Mouse (Mus musculus) layer of hippocampus, adult 9-10 months (tissue): Measurements from ENCODE around the gene Emilin1.

Source experiments
- DNase-seq: peaks from one replicate; pipeline ENCODE4 v3.0.0; 2022; ENCODE audit warnings: low spot score

Gene Emilin1

DNA sequence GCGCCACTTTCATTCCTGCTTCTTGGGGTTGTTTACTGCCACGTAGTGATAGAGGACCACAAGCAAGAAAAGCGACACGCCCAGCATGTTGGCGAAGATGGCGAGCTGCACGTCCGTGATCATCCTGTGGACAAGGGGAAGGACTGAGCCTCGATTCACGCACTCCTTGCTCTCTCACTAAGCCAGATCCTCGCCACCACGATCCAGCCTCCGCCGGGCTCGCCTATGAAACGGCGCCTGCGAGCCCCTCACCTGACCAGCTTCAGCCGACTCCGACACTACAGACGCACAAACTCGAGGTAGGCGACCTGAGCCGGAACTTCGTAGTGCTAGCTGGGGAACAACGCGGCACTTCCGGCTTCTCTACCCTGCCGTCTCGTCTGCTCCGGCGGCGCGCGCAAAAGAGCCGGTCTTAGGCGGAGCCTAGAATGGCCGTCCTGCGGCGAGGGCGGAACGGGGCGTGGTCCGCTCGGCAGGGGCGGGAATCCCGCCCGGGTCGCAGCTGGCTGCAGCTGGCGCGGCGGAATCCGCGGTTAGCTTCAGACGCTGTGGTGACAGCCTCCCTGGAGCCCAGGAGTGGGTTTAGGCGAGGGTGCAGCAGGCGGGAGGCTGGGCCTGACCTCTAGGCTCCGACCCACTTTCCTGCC is 5.7 kb upstream of the Emilin1 start, which contains the start of gene Ost4:
TSS of gene Ost4 (minus strand) at position 376 of the 647 bp plus-strand sequence.
- peak; percentile 87 for DNase-seq

DNA sequence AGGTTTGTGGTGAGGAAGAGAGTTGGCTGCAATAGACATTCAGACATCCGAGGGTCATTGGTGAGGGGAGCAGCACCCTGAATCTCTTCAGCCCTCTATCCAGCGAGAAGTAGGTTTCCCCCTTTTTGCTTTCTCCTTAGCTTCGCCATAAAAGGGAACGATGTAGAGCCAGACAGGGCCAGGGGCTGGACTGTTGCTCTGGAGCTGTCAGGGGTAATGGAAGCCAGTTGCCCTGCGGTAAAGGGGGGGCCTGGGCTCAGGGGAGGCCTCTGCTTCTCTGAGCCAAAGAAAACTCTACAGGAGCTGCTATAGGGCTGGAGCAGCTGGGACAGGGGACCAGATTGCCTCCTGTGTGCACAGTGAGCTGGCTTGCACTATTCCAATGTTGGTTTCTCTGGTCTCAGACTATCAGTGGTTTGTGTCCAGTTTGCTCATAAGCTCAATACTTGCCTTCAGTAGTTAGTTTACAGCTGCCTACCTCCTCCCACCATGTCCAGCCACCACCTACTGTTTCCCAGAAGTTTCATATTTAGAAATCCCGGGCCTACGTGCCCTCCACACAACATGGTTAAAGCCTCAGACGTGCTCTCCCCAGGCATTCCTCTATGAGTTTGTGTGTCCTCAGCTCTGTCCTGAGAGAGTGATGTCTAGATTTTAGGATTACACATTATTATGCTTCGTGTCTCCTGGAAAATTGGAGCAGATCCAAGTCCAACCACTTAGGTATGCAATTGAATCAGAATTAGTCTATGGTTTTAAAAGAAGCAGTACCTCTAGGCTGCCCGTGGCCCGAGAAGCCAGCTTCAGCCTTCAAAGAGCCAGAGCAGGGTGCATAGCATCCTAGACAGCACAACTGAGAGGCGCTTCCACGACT is 4.5 kb upstream of the Emilin1 start:
- no peak for DNase-seq

DNA sequence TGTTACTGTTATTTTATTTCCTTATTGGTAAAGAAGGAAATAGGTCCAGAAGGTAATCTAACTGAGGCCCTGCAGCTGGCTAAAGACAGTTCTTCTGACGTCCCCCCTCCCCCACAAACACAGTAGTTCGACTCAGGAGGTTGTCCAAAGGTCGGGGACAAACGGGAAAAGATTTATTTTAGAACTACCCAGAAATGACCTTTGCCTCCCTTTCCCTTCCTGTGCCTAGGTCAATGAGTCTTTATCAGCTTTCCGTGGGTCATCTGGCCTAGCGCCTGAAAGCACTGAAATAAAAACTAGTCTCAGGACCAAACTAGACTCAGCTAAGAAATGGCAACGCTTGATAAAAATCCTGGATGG is 3.9 kb upstream of the Emilin1 start:
- DNase-seq = no peak

DNA sequence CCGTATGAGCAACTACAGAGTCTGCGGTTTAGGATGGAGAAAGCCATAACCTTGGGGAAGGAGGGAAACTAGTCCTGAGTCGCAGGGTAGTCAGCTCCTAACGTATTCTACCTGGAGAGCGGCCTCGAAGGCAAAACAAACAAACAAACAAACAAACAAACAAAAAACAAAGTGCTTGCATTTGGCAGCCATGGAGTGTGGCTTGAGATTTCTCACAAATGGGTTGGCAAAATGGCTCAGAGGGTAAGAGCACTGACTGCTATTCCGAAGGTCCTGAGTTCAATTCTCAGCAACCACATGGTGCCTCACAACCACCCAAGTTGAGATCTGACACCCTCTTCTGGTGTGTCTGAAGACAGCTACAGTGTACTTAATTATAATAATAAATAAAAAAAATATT is 3.3 kb upstream of the Emilin1 start:
- DNase-seq = no peak

DNA sequence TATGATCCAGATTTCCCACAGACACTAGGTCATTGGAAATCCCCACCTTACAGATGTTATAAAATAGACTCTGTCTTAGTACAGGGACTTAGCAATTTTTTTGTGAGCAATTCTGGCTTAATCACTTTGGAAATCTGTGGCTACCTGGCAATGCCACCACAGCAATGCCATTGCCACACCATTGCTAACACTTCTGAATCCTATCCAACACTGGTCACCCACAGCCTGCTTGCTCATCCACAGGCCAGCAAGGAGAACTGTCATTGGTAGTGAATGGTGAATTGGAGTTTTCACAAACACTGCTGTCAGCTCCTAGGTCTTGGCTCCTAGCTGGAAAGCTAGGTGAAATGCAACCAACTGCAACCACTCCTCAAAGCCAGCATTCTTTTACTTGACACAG is 2.7 kb upstream of the Emilin1 start:
- no peak for DNase-seq

GRCm38 (mm10) chr5:30912156-30912555 is 1.0 kb upstream of the Emilin1 start:
- DNase-seq = no peak

DNA sequence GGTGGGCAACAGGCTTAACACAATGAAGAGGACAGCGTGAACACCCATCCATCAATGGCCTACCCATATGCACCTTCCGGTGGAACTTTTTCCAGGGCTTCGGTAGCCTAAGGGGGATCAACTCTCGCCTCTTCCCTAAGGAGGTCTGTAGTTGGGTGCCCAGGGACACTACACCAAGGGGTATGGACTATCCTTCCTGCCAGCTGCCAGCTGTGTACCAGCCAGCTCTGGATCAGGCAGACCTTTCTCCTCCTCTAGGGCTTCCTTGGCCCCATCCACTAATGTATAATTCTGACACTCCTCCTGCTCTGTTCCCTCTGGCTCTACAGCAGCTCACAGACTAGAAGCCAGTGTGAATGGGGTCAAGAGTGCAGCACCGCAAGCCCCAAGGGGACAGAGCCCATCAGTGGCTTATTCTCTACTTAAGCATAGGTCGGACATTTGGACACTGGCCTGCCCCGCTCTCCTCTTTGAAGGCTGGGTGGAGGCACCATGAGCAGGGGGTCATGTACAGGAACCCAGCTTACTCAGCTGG is 966 bp downstream of the Emilin1 start:
- no peak for DNase-seq

GRCm38 (mm10) chr5:30914849-30915248 is 1.6 kb downstream of the Emilin1 start:
- no peak for DNase-seq

DNA sequence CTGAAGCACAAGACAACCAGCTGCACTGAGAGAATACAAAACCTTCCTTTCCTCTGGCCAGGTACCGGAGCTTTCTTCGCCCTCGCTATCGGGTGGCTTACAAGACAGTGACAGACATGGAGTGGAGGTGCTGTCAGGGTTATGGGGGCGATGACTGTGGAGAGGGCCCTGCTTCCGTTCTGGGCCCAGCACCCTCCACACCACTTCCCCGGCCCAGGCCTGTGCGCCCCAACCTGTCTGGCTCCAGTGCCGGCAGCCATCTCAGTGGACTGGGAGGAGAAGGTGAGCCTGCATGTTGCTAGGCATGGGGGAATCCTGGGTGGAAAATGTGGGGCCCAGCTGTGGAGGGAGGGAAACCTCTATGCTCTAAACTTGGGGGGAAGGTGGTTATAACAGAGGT is 2.3 kb downstream of the Emilin1 start:
- DNase-seq = no peak

- DNase-seq = peak; percentile 89
Observed at GRCm38 (mm10) chr5:30915974-30916433, 2.8 kb downstream of the Emilin1 start.

GRCm38 (mm10) chr5:30916841-30917240 is 3.6 kb downstream of the Emilin1 start:
- DNase-seq = no peak

DNA sequence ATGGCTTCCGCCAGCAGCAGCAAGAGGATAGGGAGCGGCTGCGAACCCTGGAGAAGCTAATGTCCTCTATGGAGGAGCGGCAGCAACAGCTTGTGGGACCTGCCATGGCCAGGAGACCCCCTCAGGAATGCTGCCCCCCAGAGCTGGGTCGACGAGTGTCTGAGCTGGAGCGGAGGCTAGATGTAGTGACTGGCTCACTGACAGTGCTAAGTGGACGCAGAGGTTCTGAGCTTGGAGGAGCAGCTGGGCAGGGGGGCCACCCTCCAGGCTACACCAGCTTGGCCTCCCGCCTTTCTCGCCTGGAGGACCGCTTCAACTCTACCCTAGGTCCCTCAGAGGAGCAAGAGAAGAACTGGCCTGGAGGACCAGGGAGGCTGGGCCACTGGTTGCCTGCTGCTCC is 4.1 kb downstream of the Emilin1 start:
- no peak for DNase-seq

- DNase-seq = no peak
Observed at GRCm38 (mm10) chr5:30917891-30918670, 4.9 kb downstream of the Emilin1 start.

DNA sequence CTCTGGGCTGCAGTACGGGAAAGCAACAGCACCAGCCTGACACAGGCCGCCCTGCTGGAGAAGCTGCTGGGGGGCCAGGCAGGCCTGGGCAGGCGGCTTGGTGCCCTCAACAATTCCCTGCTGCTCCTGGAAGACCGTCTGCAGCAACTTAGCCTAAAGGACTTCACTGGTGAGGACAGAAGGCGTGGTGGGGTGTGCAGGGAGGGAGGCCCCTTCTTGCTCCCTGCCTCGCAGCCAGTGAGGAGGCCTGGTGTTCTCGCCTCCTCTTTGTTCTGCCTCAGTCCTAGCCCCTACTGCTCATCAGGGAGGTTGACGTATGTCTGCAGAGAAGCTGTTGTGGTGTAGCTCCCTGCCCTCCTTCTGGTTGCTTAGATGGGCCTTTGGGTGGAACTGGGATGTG is 5.5 kb downstream of the Emilin1 start:
- no peak for DNase-seq

DNA sequence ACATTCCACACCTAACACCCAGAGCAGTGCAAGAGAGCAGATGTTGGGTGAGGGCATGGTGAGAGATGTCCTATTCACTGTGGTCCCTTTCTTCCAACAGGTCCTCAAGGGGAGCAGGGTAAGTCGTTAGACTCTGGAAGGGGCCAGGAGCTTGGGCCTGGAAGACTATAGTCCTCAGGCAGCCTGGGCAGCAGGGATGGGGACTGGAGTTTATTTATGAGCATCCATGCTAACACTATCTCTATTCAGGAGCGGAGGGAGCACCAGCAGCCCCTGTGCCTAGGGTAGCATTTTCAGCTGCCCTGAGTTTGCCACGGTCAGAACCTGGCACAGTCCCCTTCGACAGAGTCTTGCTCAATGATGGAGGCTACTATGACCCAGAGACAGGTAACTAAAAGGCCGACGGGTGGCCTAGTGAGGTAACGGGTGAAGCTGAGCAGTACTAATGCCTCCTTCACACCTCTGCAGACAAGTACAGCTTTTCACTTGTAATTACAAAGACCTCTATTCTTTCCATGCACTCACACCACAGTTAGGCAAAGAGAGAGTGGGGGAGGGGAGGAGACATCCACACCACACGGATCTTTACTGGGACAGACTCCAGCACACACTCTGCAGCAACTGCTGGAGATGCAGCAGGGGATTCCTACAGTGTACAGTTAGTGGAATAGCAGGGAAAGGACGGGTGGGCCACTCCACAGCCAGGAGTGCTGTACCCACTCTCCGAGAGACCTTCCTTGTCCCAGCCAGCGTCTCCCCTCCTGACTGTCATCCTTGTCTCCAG is 6.8 kb downstream of the Emilin1 start:
- no peak for DNase-seq

GRCm38 (mm10) chr5:30920621-30921020 is 7.4 kb downstream of the Emilin1 start:
- DNase-seq = no peak

- peak; percentile 79 for DNase-seq
Observed at GRCm38 (mm10) chr5:30921256-30922033, 8.2 kb downstream of the Emilin1 start, which contains the start of gene Khk. Gene Khk, plus strand, starts transcription at chr5:30921431.

GRCm38 (mm10) chr5:30922581-30923041 is 9.4 kb downstream of the Emilin1 start:
- no peak for DNase-seq

- no peak for DNase-seq
Observed at GRCm38 (mm10) chr5:30923119-30923518, 9.9 kb downstream of the Emilin1 start.

GRCm38 (mm10) chr5:30924614-30925013 is 11.4 kb downstream of the Emilin1 start:
- DNase-seq = no peak

DNA sequence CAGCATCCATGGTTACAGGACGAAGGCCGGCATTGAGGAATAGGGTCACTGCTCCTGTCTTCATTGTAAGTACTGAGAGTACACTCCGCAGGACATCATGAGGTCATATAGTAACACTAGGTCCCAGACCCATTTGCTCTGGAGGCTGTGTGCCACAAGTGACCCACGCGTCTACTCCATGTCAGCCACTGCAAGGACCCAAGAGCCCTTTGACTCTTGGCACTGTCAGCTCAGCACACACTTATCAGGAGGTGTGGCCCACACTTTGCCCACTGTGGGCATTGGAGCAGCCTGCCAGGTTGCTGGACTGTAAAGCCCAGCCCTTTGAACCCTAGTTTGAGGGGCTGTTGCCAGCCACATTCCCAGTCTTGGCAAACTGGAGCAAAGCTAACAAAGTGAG is 12.0 kb downstream of the Emilin1 start:
- no peak for DNase-seq
